Mouse (Mus musculus) gastrocnemius, adult 8-10 months (tissue): ENCODE data around the gene Zbtb7b. TPM values are rescaled to one million over a fixed set of nuclear protein-coding genes. Genes with fewer than 3 reads are reported as not detected.

Experiments used
- DNase-seq, 2 experiments: peaks; one replicate each; pipeline ENCODE4 v3.0.0; 2022; ENCODE audit warnings: low spot score in 2 of 2
- total RNA-seq, 4 experiments: library from RNA; stranded (reverse); gene quantifications; 2 replicates each; pipeline ENCODE4 v1.2.4; 2022

Gene Zbtb7b
- total RNA-seq, 4 experiments from 2014 or later: 24.0 to 29.5 (median 27.7) TPM

DNA sequence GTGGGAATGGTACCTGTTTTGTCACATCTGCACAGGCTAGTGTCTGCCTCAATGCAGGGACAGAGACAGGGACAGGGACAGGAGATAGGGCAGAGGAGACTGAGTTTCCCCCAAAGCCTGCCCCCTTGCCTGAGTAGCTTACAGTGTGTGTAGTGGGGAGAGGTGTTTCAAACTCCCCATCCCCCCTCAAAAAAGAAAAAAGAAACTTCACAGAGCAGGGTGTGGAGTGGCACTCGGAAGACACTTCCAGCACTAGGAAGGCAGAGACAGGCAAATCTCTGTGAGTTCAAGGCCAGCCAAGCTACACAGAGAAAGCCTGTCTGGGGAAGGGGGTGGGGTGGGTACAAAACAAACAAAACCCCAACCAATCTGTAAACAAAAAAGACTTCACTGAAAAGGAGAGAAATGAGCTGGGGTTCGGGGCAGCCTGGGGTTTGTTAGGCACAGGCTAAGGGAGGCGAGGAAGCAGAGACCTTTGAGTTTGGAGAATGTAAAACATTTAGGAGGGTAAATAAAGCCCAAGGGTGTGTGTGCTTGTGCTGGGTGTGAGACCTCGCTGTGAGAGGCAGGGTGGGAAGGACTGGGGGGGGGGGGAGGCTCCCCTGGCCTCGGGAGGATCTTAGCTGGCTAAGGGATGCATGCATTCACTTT is 20.9 kb downstream of the Zbtb7b start:
- no peak for DNase-seq

DNA sequence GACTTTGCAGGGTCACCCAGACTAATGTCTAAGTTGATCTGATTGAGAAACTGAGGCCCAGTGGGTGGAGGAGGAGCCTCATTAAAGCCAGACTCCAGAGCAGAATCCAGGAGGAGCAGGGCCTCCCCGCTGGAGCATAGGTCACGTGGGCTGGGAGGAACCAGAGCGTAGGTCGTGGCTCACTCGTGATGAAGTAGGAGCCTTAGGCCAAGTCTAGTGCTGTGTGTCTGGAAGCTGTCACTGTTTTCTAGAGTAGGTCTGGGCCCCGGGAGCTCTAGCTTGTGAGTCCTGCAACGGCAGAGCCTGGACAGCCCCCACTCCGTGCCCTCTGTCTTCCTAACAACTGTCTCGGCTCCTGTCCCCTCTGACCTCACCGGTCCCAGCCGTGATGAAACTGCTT is 27.2 kb downstream of the Zbtb7b start:
- no peak for DNase-seq

DNA sequence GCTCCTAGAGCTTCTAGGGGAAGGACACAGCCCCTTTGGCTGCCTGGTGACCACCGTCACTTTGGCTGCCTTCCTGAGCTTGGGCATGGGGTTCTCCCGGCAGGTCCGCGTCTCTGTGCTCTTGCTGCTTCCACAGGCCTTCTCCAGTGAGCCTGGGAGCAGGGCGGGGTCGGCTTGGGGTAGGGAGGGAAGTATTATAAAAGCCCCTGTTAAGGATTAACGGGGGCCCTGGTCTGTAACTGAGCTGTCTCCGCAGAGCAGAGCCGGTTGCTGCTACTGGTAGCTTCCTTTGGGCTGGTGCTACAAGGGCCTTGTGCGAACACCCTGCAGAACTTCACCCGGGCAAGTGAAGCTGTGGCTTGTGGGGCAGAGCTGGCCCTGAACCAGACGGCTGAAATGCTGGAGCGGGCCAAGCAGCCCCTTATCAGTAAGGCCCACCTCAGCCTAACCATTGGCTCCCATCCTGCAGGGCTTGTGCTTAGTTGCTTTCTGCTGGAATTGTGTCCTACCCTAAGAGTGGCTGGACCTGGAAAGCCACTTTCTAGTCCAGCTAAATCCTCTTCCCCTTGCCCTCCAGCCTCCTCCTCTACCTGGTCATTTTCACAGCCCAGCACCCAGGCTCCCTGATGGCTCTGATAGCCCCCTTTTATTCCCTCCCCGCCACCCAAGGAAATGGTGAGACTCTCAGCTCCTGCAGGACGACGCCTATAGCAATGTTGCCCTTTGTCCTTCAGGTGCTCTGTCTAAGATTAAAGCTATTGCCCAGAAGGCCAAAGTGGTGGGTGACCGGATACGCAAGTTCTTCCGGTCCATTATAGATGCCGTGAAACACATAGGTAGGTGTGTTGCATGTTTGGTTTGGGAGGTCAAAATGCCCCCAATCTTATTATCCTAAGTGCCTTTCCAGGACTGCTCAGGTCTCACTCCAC is 28.8 kb downstream of the Zbtb7b start:
- no peak for DNase-seq

DNA sequence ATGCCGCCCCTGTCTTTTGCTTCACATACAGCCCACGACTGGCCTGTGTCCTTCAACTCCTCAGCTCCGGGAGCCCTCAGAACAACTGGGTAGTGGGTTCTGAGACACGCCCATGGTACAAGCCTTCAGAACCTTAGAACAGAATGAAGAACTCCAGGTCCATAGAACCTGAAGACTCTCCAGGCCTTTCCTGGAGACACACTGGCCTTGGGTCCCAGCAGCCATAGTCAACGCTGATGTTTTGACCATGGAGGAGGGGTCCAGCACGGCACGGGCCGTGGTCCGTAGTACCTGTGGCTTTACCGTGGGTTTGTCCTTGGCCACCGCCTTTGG is 29.5 kb downstream of the Zbtb7b start, which contains the start of gene Dcst1:
TSS of gene Dcst1 (minus strand) at position 101 of the 333 bp plus-strand sequence.
- DNase-seq: no peak

DNA sequence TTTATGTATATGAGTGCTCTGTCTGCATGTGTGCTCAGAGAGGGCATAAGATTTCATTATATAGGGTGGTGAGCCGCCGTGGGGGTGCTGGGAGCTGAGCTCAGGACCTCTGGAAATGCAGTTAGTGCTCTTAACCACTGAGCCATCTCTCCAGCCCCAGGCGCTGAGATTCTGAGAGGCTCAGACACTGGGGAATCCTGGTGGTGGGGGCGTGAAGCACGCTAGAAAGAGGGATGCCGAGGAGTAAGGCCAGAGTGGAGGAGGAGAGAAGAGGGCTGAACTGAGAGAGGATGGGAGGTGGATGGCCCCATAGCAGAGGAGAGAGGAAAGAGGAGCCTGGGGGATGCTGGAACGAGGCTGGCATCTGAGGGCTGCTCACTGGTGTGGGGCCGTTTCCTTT is 29.9 kb downstream of the Zbtb7b start:
- no peak for DNase-seq

DNA sequence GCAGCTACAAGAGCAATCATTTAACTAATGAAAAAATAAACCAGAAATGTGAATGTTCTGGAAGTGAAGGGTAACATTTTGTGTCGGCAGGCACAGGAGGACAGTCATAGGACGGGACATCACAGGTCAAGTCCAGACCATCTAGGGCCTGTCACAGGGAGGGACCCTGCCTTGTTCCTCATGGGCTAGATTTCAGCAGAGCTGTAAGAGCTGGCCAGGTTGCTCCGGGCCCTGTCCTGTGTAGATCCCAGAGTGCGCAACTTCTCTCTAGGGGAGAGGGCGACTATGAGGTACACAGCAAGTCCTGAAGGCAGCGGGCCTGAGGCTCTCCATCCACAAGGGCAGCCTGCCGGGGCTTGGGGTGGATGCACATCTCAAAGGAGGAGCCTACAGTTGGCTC is 32.9 kb downstream of the Zbtb7b start, which contains the start of gene Dcst2:
TSS of gene Dcst2 (plus strand) at position 301 of the 400 bp plus-strand sequence.
- no peak for DNase-seq

DNA sequence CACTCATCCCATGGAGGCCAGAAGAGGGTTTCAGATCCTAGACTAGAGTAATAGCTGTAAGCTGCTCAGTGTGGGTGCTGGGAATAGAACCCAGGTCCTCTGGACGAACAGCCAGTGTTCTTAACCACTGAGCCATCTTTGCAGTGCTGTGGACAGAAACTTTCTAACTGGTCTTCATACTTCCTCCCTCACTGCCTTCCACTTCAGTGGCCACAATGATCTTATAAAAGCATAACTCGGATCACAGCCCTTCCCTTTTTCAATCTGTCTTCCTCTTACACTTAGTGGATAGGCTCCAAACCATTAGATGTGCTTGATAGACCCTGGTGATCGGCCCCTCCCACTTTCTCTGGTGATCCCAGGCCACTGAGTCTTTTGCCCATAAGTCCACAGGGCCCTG is 34.3 kb downstream of the Zbtb7b start:
- no peak for DNase-seq

DNA sequence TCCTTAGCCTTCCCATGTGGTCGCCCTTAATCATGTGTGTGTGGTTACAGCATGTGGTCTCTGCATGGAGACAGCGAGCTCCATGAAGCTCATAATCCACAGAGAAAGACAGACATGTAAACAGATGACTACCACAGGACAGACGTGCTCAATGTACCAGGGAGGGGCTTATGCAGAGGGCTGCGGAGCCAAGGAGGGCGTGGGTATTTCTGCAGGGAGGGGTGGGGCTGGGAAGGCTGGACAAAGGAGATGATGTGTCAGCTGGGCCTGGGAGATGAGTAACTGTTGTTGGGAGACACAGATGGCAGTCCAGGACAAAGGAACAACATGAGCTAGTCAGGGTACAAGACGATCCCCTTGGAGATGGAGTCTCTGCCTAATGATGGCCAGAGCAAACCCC is 34.9 kb downstream of the Zbtb7b start:
- DNase-seq: no peak

DNA sequence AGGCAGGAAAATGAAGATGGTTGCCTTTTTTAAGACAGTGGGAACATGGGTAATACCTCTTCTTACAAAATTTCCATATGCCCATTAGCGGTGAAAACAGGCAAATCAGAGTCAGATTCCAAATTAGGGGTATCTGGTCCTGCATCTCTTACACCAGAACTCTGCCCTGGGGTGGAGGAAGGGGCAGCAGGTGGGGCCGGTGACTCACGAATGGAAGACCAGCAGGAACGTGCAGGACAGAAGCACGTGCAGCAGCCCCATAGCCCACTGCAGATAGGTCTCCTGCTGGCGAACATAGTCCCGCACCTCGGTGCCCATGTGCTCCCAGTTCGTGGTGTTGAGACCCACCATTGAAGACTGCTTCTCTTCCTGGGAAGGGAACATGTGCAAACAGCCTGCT is 38.5 kb downstream of the Zbtb7b start:
- no peak for DNase-seq

DNA sequence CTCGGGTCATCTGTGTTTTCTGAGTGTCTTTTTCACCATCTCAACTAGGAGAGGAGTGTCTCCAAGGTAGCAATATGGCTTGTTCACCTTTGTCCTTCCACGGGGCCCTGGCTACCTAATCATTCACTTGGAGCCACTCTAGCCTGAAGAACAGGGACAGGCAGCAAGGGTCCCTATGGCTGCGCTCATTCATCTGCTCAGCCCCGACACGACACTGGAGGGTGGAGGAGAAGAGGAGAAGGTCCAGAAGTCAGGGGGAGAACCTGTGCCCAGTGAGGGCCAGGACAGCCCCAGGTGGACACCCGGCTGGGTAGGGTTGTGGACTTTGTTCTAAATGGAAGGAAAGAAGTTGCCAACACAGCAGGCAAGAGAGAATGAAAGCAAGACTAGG is 39.1 kb downstream of the Zbtb7b start:
- no peak for DNase-seq

DNA sequence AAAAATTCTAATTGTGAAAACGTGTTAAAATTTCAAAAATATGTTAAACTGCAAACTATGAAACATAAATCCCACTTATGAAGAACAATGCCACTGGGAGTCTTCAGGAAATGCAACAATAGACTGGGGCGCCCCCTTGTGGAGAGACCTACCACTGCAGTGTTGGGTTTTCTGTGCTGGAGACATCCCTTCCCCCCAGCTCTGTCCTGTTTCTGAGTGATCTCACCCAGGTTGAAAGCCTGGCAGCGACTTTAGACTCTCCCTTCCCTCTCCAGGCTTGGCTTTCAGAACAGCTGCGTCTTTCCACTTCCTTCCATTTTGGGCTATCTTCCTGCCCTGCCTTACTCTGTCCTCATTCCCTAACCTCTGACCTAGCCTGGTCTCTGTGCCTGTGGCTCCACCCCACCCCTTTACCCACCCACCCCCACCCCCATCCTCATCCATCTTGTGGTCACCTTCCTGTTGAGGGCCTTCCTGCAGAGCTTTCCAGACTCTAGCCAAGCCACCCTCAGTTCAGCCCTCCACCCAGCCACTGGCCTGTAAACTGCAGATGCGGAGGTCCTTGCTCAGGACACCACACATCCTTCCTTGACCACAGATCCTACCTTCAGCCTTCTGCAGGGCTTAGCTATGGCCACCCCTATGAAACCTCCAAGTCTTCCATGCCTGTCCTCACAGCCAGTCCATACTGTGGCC is 39.6 kb downstream of the Zbtb7b start:
- peak; percentile 62 to 71 for DNase-seq

DNA sequence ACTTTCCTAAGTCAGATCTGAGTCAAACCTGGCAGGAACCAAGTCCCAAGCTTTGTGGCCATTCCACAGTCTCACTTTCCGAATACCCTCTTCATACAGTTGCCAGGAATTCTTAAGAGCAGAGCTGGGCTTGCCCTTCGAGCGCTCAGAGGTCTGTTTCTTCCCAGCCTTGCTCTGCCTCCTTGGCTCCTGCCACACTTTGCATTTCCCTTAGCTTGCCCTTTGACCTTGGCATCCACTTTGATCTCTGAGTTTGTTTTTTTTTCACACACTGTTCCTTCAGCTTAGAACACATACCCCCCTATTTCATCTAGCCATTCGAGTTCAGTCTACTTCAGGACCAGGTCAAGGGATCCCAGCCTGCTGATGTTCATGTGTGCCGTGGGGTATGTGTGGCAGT is 43.3 kb downstream of the Zbtb7b start:
- no peak for DNase-seq

DNA sequence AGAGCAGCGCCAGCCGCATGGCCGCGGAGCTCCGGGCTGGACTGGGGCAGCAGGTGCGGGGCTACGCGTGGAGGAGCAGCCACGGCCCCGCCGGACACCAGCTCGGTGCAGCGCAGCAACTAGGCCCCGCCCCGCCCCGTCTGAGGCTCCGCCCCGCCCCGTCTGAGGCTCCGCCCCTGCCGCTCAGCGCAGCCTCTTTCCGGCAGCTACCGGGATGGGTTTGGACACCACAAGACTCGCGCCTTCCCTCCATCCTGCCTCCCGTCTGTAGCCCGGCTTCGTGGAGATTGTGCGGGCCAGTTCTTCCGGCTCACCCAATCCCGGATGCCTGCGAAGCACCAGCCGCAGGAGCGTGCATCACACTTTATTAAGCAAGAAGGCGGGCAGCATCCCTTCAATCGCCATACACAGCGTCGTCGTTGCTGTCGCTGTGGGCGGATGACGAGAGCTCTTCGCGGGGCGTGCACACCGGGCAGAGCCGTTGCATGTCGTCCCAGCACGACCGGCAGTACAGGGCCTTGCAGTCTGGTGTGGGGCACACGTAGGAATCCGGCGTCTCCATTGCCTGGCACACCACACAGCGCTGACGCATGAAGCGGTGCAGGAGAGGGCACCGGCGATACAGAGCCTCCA is 44.6 kb downstream of the Zbtb7b start, which contains the start of gene Adam15:
TSS of gene Adam15 (minus strand) at position 128 of the 633 bp plus-strand sequence.
- peak; percentile 83 for DNase-seq

DNA sequence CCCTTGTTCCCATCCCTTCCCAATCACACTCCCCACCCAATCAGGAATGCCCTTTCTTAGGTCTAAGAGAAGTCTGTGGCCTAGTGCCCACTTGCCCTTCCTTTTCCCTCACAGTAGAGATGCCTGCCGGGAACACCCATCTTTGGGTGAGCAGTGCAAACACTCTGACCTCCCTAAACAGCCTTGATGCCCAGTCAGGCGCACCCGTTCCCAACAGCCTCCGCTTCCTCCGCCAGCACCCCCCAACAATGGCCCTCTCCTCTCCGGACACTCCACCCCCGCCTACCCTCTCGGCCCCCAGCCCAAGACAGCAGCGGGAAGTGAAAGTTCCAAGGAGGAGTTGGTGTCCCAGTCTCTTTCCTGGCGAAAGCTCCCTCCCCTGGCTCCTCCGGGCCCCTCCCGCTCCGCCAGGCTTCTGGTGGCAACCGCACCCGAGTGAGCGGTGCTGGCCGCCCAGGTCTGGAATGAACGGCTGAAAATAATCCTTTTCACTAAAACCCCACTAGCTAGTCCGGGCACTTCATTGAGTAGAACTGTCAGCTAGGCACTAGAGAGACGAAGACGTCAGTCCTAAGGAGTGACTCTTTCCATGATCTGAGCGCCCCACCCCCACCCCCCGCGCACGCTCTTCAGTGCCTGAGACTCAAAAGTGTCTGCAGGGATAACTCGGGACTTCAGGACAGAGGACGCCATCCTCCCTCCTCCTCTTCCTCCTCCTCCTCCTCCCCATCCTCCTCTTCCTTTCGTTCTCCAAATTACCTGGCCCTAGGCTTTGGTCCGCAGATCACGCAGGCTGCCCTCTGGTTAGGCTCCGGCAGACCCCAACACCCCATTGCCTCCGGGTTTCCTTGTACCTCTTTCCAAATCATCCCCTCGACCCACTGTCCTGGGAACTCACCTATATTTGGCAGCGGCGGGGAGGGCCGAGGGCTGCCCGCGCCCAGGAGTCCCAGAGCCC is 45.4 kb downstream of the Zbtb7b start:
- no peak for DNase-seq

DNA sequence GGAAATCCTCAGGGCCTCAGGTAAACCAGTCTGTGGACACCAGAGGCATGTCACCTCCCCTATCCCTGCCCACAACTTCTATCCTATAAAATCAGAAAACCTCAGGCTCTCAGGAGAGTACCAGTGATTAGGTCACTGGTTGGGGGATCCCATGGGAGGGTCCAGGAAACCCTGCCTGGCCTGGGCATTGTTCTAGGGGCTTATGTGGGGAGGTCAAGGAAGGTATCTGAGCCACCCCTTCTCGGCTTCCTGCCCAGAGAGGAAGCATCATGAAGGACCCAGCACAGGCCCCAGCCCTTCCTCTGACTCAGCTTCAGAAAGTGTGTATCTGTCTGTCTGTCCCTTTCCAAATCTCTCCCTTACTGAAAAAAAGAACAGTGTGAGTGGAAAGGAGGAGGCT is 46.7 kb downstream of the Zbtb7b start:
- DNase-seq: no peak

DNA sequence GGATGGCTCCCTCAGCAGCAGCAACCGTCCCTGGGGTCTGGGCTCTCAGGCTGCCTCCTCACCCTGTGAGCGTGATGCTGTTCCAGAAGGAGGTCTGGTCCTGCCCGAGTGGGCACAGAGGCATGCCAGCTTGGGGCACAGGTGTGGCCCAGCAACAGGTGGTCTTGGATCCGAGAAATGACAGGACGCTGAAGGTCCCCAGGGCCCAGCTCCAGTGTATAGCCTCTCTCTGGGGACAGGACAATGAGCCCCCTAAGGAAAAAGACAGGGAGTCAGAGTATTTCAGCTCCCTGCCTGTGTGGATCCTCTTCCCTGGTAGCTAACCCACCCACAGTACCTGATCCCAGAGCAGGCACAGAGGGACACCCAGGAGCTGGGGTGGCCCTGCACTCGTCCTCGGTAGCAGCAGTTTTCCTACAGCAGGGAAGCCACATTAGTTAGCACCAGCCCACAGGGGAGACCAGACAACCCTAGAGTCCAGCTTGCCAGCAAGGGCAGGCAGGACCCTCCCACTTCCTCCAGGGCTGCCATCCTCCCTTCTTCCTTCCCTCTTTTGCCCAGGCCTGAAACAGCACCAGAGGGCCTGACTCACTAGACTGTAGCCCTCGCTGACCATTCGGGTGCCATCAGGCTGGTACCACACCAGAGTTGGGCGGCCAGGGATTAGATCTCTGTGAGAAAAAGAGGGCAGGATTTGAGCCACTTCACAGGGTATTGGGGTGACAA is 47.6 kb downstream of the Zbtb7b start:
- no peak for DNase-seq

DNA sequence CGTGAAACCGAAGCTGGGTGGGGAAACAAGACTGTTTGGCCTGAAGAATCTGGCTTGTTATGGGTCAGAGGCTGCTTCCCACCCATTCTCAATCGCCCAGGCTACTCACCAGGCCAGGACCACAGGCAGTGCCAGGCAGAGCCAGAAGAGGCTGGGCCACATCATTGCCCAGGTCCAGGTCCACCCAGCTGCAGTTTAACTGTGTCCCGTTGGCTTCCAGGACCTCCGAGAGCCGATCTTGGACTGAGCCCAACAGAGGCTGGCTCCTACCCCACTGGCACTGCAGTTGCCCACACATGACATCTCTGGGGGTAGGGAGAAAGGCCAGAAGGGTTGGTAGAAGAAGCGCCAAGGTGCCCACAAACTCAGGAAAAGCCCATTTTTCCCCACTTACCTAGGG is 51.3 kb downstream of the Zbtb7b start:
- DNase-seq: no peak

DNA sequence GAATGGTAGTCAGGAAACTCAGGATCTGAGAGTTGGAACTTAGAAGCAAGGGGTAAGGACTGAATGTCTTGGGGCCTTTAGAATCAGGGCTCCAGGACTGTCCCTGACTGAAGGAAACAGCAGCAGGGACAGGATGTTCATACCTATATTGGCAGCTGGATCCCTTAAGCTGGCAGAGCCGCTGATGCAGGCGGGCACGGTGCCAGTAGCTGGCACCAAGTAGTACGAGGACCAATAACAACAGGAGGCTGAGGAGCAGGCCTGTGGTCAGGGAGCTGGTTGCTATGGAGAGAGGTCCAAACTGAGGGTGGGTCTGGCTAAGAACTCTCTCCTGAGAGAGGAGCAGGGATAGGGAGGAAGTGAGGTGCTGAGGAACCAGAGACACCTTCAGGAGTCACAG is 52.8 kb downstream of the Zbtb7b start:
- DNase-seq: no peak

DNA sequence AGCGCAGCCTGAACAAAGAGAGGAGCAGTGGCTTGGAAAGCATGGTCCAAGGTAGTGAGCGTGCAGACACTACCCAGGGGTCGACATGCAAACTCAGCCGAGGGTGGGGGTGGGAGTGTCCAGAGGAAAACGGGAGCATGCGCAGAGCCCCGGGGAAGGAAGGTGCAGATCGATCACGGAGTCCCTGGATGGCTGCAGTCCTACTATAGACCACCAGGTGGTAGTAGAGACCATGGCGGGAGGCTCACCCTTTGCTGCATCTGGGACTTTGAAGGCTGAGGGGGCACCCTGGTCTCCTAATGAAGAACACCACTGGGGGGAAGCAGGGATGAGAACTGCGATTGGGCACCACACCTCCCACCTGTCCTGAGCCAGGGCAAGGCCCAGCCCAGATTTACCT is 54.1 kb downstream of the Zbtb7b start:
- DNase-seq: peak in 1 of 2 experiments; percentile 42

DNA sequence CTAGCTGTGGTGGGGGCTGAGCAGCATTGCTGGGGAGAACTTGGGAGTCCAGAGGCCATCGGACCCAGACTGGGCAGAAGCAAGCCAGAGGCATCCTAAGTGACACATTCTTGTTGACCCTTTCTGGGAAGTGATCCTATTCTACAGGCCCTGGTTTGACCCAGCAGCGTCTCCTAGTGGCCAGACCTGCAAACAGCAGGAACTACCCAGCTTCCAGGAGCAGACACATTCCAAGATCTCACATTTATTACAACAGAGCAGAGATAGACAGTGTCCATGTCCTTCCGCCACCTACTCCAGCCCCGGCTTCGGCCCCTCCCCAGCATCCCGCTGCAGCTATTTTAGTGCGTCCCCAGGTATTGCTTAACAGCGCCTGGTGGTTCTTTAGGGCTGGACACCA is 55.2 kb downstream of the Zbtb7b start:
- DNase-seq: peak; percentile 37 to 41
